Mouse (Mus musculus) cerebellum, adult 9-11 months (tissue): Measurements from ENCODE around the gene Erc2.

Experiments
- DNase-seq: peaks from one replicate; pipeline ENCODE4 v3.0.0; 2022

The Erc2 gene

DNA sequence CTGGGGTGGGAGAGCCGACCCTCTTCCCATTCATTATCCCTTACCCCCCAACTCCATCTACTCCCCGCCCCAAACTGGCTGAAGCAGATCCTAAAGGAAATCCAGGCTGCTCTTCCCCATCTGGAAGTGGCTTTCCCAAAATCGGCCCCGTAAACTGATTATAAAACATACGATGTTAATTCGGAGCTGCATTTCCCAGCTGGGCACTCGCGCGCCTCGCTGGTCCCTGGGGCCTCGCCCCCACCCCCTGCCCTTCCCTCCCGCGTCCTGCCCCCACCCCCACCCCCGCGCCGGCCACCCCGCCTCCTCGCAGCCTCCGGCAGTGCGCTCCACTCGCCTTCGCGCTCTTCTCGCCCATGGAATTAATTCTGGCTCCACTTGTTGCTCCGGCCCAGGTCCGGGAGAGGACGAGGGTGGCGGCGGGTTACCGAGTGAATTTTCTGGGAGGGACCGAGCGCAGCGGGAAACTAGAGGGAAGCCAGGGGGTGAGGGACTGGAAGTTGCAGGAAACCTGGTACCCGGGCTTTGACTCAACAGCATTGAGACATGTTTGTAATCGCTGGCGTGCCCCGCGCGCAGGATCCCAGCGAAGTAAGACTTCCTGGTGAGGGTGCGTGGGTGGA is 888.9 kb downstream of the Erc2 start:
- DNase-seq, result no peak

DNA sequence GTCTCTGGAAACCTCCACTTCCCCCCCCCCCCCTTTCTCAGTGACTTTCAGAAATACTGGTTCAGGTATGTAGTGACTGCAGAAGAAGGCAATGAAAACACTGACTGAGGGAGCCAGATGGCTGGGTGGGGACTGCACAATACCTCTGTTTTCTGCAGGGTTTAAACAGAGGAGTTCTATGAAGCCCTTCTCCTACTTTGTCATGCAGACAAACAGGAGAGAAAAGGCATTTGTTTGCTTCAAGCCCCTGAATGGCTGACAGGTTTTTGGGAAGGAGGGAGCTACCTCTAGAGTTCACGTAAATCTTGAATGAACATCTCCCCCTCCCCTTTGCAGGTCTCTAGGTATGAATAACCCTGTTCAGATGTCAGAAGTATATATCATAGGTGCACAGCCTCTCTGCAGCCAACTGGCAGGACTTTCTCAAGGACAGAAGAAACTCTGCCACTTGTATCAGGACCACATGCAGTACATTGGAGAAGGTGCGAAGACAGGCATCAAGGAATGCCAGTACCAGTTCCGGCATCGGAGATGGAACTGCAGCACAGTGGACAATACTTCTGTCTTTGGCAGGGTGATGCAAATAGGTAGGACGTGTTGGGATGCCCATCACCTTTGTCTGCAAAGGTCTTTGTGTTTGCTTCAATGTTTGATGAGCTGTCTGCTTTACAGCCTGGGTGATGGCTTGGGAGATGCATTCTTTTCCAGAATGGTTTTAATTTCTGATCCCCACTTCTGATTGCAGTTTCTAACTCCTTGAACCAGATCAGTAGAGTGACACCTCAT is 890.8 kb downstream of the Erc2 start:
- DNase-seq, result no peak

DNA sequence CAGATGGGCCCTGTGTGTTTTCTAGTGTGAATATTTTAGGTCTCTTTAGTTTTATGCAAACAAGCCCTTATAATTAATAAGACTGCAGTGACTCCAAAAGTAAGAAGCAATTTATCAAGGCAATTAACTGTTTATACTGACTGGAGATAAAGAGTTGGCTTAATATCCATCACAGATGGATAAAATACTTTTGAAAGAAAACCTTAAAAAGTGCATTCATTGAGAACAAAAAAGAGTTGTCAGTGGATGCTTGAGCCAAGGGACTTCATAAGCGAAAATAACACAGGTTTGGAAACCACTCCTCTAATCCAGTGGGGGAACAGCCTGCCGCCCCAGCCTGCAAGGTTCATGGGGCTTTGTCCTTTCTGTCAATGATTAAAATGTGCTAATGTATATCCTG is 891.9 kb downstream of the Erc2 start:
- DNase-seq, result no peak

DNA sequence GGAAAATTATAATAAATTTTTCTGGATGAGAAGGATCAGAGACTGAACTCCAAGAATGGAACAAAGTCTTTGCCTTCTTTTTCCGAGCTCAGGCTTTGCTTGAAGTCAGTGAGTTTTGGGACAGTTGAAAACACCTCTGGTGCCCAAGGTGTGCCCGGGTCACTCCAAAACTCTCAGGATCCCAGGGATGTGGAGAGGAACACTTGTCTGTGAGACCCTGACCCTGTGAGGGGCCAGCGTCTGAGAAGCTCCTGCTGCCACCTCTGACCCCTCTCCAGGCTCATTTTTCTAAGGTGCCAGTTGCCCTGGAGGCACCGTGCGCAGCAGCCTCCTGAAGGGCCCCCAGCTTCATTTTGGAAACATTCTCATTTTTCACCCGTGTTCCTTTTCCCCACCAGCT is 893.1 kb downstream of the Erc2 start:
- DNase-seq, result no peak

DNA sequence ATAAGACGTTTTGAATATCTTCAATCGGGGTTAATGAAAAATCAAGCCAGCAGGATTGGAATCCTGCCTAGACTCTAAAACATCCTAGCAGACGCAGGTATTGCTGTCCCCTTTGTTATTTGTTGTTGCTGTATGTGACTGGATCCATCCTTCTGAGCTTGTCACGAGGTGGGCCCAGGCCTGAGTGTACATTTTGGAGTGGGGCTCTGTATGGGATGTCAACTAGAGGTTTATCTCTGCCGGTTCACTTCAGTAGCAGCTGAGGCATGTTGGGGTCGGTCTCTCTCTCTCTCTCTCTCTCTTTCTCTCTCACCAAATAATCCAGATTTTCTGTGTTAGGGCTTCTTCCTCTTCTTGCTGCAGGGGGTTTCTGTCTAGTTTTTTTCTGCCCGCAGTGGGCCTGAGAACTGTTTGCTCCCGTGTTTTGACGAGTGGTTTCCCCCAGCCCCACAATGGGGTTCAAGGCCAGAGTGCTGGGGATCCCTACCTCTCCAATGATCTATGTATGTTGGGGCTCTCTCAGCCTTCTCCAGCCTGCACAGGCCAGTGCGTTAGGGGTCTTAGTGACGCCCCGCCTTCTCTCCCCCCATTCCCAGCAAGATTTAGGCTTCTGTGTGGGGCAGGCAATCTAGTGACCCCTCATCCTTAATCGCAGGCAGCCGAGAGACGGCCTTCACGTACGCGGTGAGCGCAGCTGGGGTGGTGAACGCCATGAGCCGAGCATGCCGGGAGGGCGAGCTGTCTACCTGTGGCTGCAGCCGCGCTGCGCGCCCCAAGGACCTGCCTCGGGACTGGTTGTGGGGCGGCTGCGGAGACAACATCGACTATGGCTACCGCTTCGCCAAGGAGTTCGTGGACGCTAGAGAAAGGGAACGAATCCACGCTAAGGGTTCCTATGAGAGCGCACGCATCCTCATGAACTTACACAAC is 895.7 kb downstream of the Erc2 start:
- no peak for DNase-seq

DNA sequence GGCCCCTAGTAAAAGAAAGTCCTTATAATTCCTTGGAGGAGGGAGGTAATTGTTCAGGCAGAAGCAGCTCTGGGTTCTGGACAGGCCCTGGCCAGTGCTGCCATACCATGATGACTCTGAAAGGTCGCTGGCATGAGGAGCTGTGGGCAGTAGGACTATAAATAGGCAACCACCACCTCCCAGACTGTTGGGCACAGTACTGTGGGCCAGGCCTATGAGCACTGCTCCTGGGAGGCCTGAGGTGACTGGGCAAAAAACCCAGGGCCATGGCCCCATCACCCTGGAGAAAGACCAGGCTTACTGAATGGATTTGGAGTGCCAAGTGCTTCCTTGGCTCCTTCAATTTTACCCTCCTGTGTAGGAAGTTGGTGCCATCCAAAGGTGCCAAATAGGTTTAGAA is 898.9 kb downstream of the Erc2 start:
- DNase-seq, result no peak

DNA sequence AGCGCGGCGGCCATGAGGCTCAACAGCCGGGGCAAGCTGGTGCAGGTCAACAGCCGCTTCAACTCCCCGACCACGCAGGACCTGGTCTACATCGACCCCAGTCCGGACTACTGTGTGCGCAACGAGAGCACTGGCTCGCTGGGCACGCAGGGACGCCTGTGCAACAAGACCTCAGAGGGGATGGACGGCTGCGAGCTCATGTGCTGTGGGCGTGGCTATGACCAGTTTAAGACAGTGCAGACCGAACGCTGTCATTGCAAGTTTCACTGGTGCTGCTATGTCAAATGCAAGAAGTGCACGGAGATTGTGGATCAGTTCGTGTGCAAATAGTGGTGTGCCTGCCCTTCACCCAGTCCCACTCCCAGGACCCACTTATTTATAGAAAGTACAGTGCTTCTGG is 900.4 kb downstream of the Erc2 start:
- no peak for DNase-seq

DNA sequence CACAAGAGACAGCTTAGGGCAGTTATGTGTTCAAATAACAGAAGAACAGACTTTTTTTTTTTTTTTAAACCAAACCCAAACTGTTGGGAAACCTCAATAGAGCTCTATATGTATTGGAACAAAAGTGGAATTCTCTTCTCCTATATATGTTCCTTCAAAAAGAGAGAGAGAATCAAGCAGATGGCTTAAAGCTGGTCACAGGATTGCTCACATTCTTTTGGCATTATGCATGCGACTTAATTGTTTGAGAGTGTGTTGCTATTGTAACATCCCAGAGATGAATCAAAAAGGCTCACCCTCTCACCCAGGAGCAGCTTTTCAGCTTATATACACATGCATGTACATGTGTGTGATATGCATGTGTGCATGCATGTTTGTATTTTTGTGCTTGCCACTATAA is 903.3 kb downstream of the Erc2 start:
- no peak for DNase-seq
